Mouse (Mus musculus) MEL (cell line): Measurements from ENCODE around the gene Minos1. TPM values are rescaled to one million over a fixed set of nuclear protein-coding genes. Genes with fewer than 3 reads are reported as not detected.

Source experiments
- DNase-seq: peaks from one replicate; pipeline ENCODE4 v3.0.0; 2011; ENCODE audit warnings: low read depth, low spot score
- H3K27ac ChIP-seq: 2 replicates; pipeline ENCODE4 v1.5.1; 2012; ENCODE audit warnings: low read depth, mild to moderate bottlenecking, control low read depth, low read length, moderate library complexity; ENCODE audit not compliant: control insufficient read depth
- H3K27me3 ChIP-seq, 2 experiments: fragments of 150-350 bp in 1 of 2; sonication (generic) in 1 of 2; 2 replicates each; pipeline ENCODE4 v1.6.1; 2012; ENCODE audit warnings: low read length in 2 of 2, mild to moderate bottlenecking in 2 of 2, improper control_type of control experiment in 1 of 2, moderate library complexity in 1 of 2; ENCODE audit not compliant: insufficient read depth in 2 of 2, control insufficient read depth in 1 of 2
- H3K36me3 ChIP-seq, 2 experiments: 2 replicates each; pipeline ENCODE4 v1.6.1; 2012 to 2014; ENCODE audit warnings: low read length in 2 of 2, improper control_type of control experiment in 1 of 2, inconsistent platforms in 1 of 2, mild to moderate bottlenecking in 1 of 2; ENCODE audit not compliant: insufficient read depth in 2 of 2, control insufficient read depth in 1 of 2
- H3K4me1 ChIP-seq, 2 experiments: fragments of 150-350 bp in 1 of 2; sonication (generic) in 1 of 2; 2 replicates each; pipeline ENCODE4 v1.6.1; 2012; ENCODE audit warnings: low read length in 2 of 2, improper control_type of control experiment in 1 of 2, mild to moderate bottlenecking in 1 of 2; ENCODE audit not compliant: insufficient read depth in 2 of 2, control insufficient read depth in 1 of 2
- H3K4me3 ChIP-seq, 2 experiments: fragments of 150-350 bp in 1 of 2; sonication (generic) in 1 of 2; 2 replicates each; pipeline ENCODE4 v1.5.1; 2012; ENCODE audit warnings: low read depth in 2 of 2, low read length in 2 of 2, mild to moderate bottlenecking in 2 of 2, moderate library complexity in 2 of 2, control low read depth in 1 of 2, improper control_type of control experiment in 1 of 2; ENCODE audit not compliant: control insufficient read depth in 1 of 2, insufficient read depth in 1 of 2
- H3K79me2 ChIP-seq: 2 replicates; pipeline ENCODE4 v1.6.1; 2012; ENCODE audit warnings: mild to moderate bottlenecking, low read length, moderate library complexity; ENCODE audit not compliant: control insufficient read depth, poor library complexity, insufficient read depth
- H3K9ac ChIP-seq: 2 replicates; pipeline ENCODE4 v1.6.1; 2012; ENCODE audit warnings: low read depth, mild to moderate bottlenecking, control low read depth, low read length, moderate library complexity; ENCODE audit not compliant: control insufficient read depth, poor library complexity, severe bottlenecking
- H3K9me3 ChIP-seq: fragments of 150-350 bp; sonication (generic); replicated peaks from 2 replicates; pipeline ENCODE4 v1.6.1; 2012; ENCODE audit warnings: mild to moderate bottlenecking, low read length, improper control_type of control experiment, moderate library complexity; ENCODE audit not compliant: insufficient read depth
- CHD2 ChIP-seq: IDR thresholded peaks from 2 replicates; pipeline ENCODE4 v1.6.1; 2011; ENCODE audit warnings: low read length, improper control_type of control experiment
- CTCF ChIP-seq, 3 experiments: IDR thresholded peaks in 2 of 3; conservative IDR thresholded peaks in 1 of 3; 2 replicates each; pipeline ENCODE4 v1.5.1; 2011 to 2012; ENCODE audit warnings: low read length in 3 of 3, low read depth in 2 of 3, mild to moderate bottlenecking in 2 of 3, improper control_type of control experiment in 1 of 3, inconsistent platforms in 1 of 3, mixed read lengths in 1 of 3, moderate library complexity in 1 of 3; ENCODE audit not compliant: control insufficient read depth in 1 of 3, insufficient read depth in 1 of 3, poor library complexity in 1 of 3, severe bottlenecking in 1 of 3
- E2F4 ChIP-seq: IDR thresholded peaks from 2 replicates; pipeline ENCODE4 v1.6.1; 2011; ENCODE audit warnings: low read depth, low read length, improper control_type of control experiment, borderline replicate concordance
- ELF1 ChIP-seq: IDR thresholded peaks from 2 replicates; pipeline ENCODE4 v1.6.1; 2014; ENCODE audit warnings: low read depth, mild to moderate bottlenecking, inconsistent platforms, low read length, improper control_type of control experiment, moderate library complexity
- HCFC1 ChIP-seq: IDR thresholded peaks from 2 replicates; pipeline ENCODE4 v1.6.1; 2012; ENCODE audit warnings: low read depth, mild to moderate bottlenecking, inconsistent platforms, low read length, improper control_type of control experiment, moderate library complexity
- KAT2A ChIP-seq: conservative IDR thresholded peaks from 2 replicates; pipeline ENCODE4 v1.6.1; 2012; ENCODE audit warnings: low read depth, low read length, improper control_type of control experiment, inconsistent platforms
- MAFK ChIP-seq: IDR thresholded peaks from 2 replicates; pipeline ENCODE4 v1.6.1; 2011; ENCODE audit warnings: low read depth, mild to moderate bottlenecking, low read length, improper control_type of control experiment, borderline replicate concordance
- MAX ChIP-seq: IDR thresholded peaks from 2 replicates; pipeline ENCODE4 v1.6.1; 2011; ENCODE audit warnings: low read length, improper control_type of control experiment
- MEF2A ChIP-seq: IDR thresholded peaks from 2 replicates; pipeline ENCODE4 v1.6.1; 2014; ENCODE audit warnings: low read depth, mild to moderate bottlenecking, inconsistent platforms, low read length, improper control_type of control experiment; ENCODE audit not compliant: poor library complexity, insufficient replicate concordance, severe bottlenecking; ENCODE audit errors: extremely low read depth
- MYC ChIP-seq: IDR thresholded peaks from 2 replicates; pipeline ENCODE4 v1.6.1; 2011; ENCODE audit warnings: low read depth, mild to moderate bottlenecking, low read length, improper control_type of control experiment, moderate library complexity
- NRF1 ChIP-seq: IDR thresholded peaks from 2 replicates; pipeline ENCODE4 v1.6.1; 2014; ENCODE audit warnings: low read depth, mild to moderate bottlenecking, inconsistent platforms, low read length, improper control_type of control experiment, moderate library complexity; ENCODE audit not compliant: poor library complexity, insufficient read depth, severe bottlenecking
- POLR2A ChIP-seq, 2 experiments: IDR thresholded peaks; 2 replicates each; pipeline ENCODE4 v1.6.1; 2011 to 2012; ENCODE audit warnings: low read length in 2 of 2, mild to moderate bottlenecking in 2 of 2, control low read depth in 1 of 2, improper control_type of control experiment in 1 of 2, low read depth in 1 of 2, moderate library complexity in 1 of 2; ENCODE audit not compliant: control insufficient read depth in 1 of 2, insufficient read depth in 1 of 2, poor library complexity in 1 of 2
- POLR2AphosphoS2 ChIP-seq: IDR thresholded peaks from 2 replicates; pipeline ENCODE4 v1.6.1; 2011; ENCODE audit warnings: low read length, improper control_type of control experiment
- RCOR1 ChIP-seq: IDR thresholded peaks from 2 replicates; pipeline ENCODE4 v1.6.1; 2012; ENCODE audit warnings: low read depth, mild to moderate bottlenecking, inconsistent platforms, low read length, improper control_type of control experiment
- SIN3A ChIP-seq: IDR thresholded peaks from 2 replicates; pipeline ENCODE4 v1.6.1; 2012; ENCODE audit warnings: low read length, improper control_type of control experiment, inconsistent platforms
- SMC3 ChIP-seq: IDR thresholded peaks from 2 replicates; pipeline ENCODE4 v1.6.1; 2011; ENCODE audit warnings: low read depth, low read length, improper control_type of control experiment
- TAL1 ChIP-seq: IDR thresholded peaks from 2 replicates; pipeline ENCODE4 v1.6.1; 2012; ENCODE audit warnings: mild to moderate bottlenecking, inconsistent platforms, low read length, moderate library complexity, mixed read lengths
- UBTF ChIP-seq: IDR thresholded peaks from 2 replicates; pipeline ENCODE4 v1.6.1; 2012; ENCODE audit warnings: low read depth, mild to moderate bottlenecking, inconsistent platforms, low read length, improper control_type of control experiment, moderate library complexity, borderline replicate concordance; ENCODE audit not compliant: insufficient read depth
- USF2 ChIP-seq, 2 experiments: IDR thresholded peaks; 2 replicates each; pipeline ENCODE4 v1.6.1; 2011 to 2012; ENCODE audit warnings: improper control_type of control experiment in 2 of 2, low read length in 2 of 2, borderline replicate concordance in 1 of 2, inconsistent platforms in 1 of 2, low read depth in 1 of 2, mild to moderate bottlenecking in 1 of 2; ENCODE audit not compliant: insufficient read depth in 1 of 2
- ZMIZ1 ChIP-seq: IDR thresholded peaks from 2 replicates; pipeline ENCODE4 v1.6.1; 2012; ENCODE audit warnings: low read depth, mild to moderate bottlenecking, inconsistent platforms, low read length, improper control_type of control experiment, moderate library complexity
- polyA plus RNA-seq, 2 experiments: library from polyadenylated mRNA; stranded (reverse) in 1 of 2; unstranded in 1 of 2; fragments of >175 nt in 1 of 2; fragments of >200 nt in 1 of 2; gene quantifications; 2 replicates each; pipeline versions ENCODE4 v1.2.1 to v1.2.4; 2012; ENCODE audit warnings: low replicate concordance in 2 of 2, low read depth in 1 of 2; ENCODE audit not compliant: insufficient read length in 2 of 2, insufficient read depth in 1 of 2, missing spikeins in 1 of 2
- total RNA-seq: library from RNA; depleted of rRNA; stranded (reverse); fragments of 300-350 nt; gene quantifications from 2 replicates; pipeline ENCODE4 v1.2.3, GENCODE M21; 2012

Minos1 gene
- total and polyA plus RNA-seq, 3 experiments, result 163 to 401 TPM; not detected in 1

GRCm38 (mm10) chr4:139101546-139101945, 29.4 kb downstream of the Minos1 start:
- H3K4me3 ChIP-seq, result no peak overlapping the region
- H3K9me3 ChIP-seq, result no peaks in the 10 kb centered on the region
- no peaks in the 10 kb centered on the region for H3K27me3 ChIP-seq
- TF ChIP-seq TAL1, result no peak
- no peak for TF ChIP-seq MAFK
- no peak for TF ChIP-seq E2F4
- TF ChIP-seq CHD2, result no peak
- TF ChIP-seq RCOR1, result no peak
- TF ChIP-seq USF2 (IDR thresholded peaks at IDR 0.05; ENCODE audit: borderline replicate concordance in 1 of 2, insufficient read depth in 1 of 2, low read depth in 1 of 2, low read length in 2 of 2), result no peak
- no peak for TF ChIP-seq SMC3
- TF ChIP-seq NRF1, result no peak
- no peak for TF ChIP-seq POLR2A (IDR thresholded peaks at IDR 0.05; ENCODE audit: control insufficient read depth in 1 of 2, insufficient read depth in 1 of 2, low read depth in 1 of 2, low read length in 2 of 2, poor library complexity in 1 of 2)
- no peak for TF ChIP-seq ELF1
- TF ChIP-seq KAT2A, result no peak
- TF ChIP-seq ZMIZ1, result no peak
- TF ChIP-seq MAX, result no peak
- TF ChIP-seq CTCF (IDR thresholded peaks at IDR 0.05 in 2 of 3, conservative IDR thresholded peaks at IDR 0.05 in 1 of 3; ENCODE audit: control insufficient read depth in 1 of 3, insufficient read depth in 1 of 3, low read depth in 2 of 3, low read length in 3 of 3, poor library complexity in 1 of 3, severe bottlenecking in 1 of 3), result no peak
- TF ChIP-seq SIN3A, result no peak
- no peak for TF ChIP-seq MEF2A
- TF ChIP-seq UBTF, result no peak
- TF ChIP-seq MYC, result no peak
- peaks cover 0 to 4% of the 10 kb centered on the region in 2 experiments; a peak in 1 of 4 replicates for H3K36me3 ChIP-seq
- no peak for DNase-seq
- H3K79me2 ChIP-seq, result peaks cover 2% of the 10 kb centered on the region; the same call in 1 of the 2 replicates
- H3K9ac ChIP-seq, result no peak overlapping the region
- no peak overlapping the region for H3K27ac ChIP-seq
- H3K4me1 ChIP-seq, result no peaks in the 10 kb centered on the region

DNA sequence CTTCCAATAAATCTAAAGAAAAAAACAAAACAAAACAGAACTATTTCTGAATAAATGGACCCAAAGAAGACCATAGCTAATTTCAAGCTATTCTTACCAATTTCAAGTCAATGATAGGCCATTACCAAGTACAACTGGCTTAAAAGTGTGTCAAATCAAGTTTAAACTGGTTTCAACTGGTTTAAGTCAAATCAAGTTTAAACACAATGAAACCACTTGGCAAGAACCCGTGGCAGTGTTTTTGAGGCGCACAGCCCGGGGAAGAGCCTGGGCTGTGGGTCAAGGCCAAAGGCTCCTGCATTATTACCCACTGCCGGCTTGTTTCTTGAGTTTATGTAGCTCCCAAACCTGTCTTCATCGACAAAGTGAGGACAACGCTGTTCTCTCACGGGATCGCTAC, 30.6 kb downstream of the Minos1 start:
- Histone ChIP-seq H3K79me2 (no peaks in the 10 kb centered on the region), H3K9ac (no peak overlapping the region), H3K27ac (no peak overlapping the region), H3K9me3 (no peaks in the 10 kb centered on the region), H3K36me3 (peaks cover 0 to 4% of the 10 kb centered on the region in 2 experiments; a peak in 1 of 4 replicates), H3K27me3 (no peaks in the 10 kb centered on the region), H3K4me3 (no peak overlapping the region), H3K4me1 (no peaks in the 10 kb centered on the region)
- no peak for DNase-seq
- TF ChIP-seq HCFC1 (no peak), SMC3 (no peak), ZMIZ1 (no peak), CTCF (IDR thresholded peaks at IDR 0.05 in 2 of 3, conservative IDR thresholded peaks at IDR 0.05 in 1 of 3; ENCODE audit: control insufficient read depth in 1 of 3, insufficient read depth in 1 of 3, low read depth in 2 of 3, low read length in 3 of 3, poor library complexity in 1 of 3, severe bottlenecking in 1 of 3) (no peak), POLR2AphosphoS2 (peak; percentile 43; the same call in 1 of the 2 replicates)
